Mouse (Mus musculus) bone marrow macrophage, adult 2 months (primary cell): Measurements from ENCODE around the gene Doc2b. TPM values are rescaled to one million over a fixed set of nuclear protein-coding genes. Genes with fewer than 3 reads are reported as not detected.

Experiments used
- H3K27ac ChIP-seq: 2 replicates; pipeline ENCODE4 v1.5.1; 2012; ENCODE audit warnings: low read depth, low read length; ENCODE audit not compliant: insufficient read depth
- H3K4me1 ChIP-seq: 2 replicates; pipeline ENCODE4 v1.6.1; 2012; ENCODE audit warnings: low read length; ENCODE audit not compliant: control insufficient read depth, insufficient read depth
- H3K4me3 ChIP-seq: 2 replicates; pipeline ENCODE4 v1.5.1; 2012; ENCODE audit warnings: mild to moderate bottlenecking, low read length, moderate library complexity; ENCODE audit not compliant: insufficient read depth
- CTCF ChIP-seq: IDR thresholded peaks from 2 replicates; pipeline ENCODE4 v1.5.1; 2012; ENCODE audit warnings: low read depth, mild to moderate bottlenecking, low read length, moderate library complexity
- POLR2A ChIP-seq: IDR thresholded peaks from 2 replicates; pipeline ENCODE4 v1.6.1; 2012; ENCODE audit warnings: mild to moderate bottlenecking, low read depth, low read length, borderline replicate concordance
- polyA plus RNA-seq: library from polyadenylated mRNA; stranded (reverse); fragments of >200 nt; gene quantifications from 2 replicates; pipeline ENCODE4 v1.2.4, GENCODE M21; 2012; ENCODE audit not compliant: missing spikeins, insufficient read depth, insufficient read length

The Doc2b gene
- polyA plus RNA-seq, 1 experiment = not detected

DNA sequence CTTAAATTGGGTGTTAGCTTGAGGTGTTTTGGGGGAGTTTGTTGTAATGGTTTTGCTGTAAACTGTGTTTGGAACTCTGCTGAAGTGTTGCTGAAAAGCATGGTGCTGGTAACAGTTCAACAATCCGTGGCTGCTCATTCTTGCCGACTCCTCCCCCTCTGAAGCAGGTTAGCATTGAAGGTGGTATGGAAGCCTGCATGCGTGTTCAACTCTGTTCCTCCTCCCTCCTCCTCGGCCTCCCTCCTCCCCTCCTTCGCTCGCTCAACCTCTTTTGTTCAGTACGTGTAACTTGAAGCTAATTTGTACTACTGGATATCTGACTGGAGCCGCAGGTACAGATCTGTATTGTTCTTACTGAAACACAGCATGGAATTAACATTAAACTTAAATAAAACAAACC lies 30.7 kb downstream of the Doc2b start:
- H3K27ac ChIP-seq = no peak overlapping the region
- no peak overlapping the region for H3K4me3 ChIP-seq
- peaks cover 10% of the 10 kb centered on the region for H3K4me1 ChIP-seq
- TF ChIP-seq POLR2A (no peak), CTCF (no peak)

- Histone ChIP-seq H3K4me1 (peaks cover 12% of the 10 kb centered on the region), H3K27ac (no peak overlapping the region), H3K4me3 (no peak overlapping the region)
- no peak for TF ChIP-seq POLR2A
- TF ChIP-seq CTCF = no peak
These were observed 31.3 kb downstream of the Doc2b start for GRCm38 (mm10) chr11:75764521-75765023.

- no peak for TF ChIP-seq CTCF
- no peak for TF ChIP-seq POLR2A
- no peak overlapping the region for H3K4me3 ChIP-seq
- H3K27ac ChIP-seq = no peak overlapping the region
- H3K4me1 ChIP-seq = peaks cover 7% of the 10 kb centered on the region
These were observed 33.1 kb downstream of the Doc2b start for GRCm38 (mm10) chr11:75762708-75763107.

GRCm38 (mm10) chr11:75760785-75761184 lies 35.1 kb downstream of the Doc2b start:
- no peak for TF ChIP-seq CTCF
- no peak for TF ChIP-seq POLR2A
- Histone ChIP-seq H3K4me1 (peaks cover 14% of the 10 kb centered on the region), H3K4me3 (no peak overlapping the region), H3K27ac (no peak overlapping the region; the same call in 1 of the 2 replicates)

DNA sequence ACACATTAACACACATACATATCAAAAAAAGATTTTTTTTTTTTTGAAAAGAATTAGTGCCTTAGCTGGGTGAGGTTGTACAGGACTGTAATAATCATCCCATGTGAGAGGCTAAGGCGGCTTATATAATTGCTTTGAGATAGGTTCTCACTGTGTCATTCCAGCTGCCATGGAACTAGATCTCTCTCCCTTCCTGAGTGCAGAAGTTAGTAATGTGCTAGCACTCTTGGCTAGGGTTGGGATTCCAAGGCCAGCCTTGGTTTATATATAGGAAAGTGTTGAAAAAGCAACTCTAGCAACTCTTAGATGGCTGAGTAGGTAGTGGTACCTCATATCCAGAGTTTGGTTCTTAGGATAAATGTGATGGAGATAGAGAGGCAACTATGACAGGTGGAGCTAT lies 37.3 kb downstream of the Doc2b start:
- Histone ChIP-seq H3K4me1 (peaks cover 19% of the 10 kb centered on the region), H3K4me3 (no peak overlapping the region), H3K27ac (no peak overlapping the region)
- TF ChIP-seq CTCF (no peak), POLR2A (no peak)

GRCm38 (mm10) chr11:75756687-75757086 lies 39.2 kb downstream of the Doc2b start:
- TF ChIP-seq POLR2A (no peak), CTCF (no peak)
- H3K4me1 ChIP-seq = peaks cover 19% of the 10 kb centered on the region

GRCm38 (mm10) chr11:75751082-75751481 lies 44.8 kb downstream of the Doc2b start:
- H3K4me1 ChIP-seq = peaks cover 15% of the 10 kb centered on the region
- no peak overlapping the region for H3K4me3 ChIP-seq
- TF ChIP-seq CTCF (no peak), POLR2A (no peak)
- H3K27ac ChIP-seq = no peak overlapping the region

More at GRCm38 (mm10) chr11:75756687-75757086, 39.2 kb downstream of the Doc2b start:
- Histone ChIP-seq H3K4me3 (no peak overlapping the region), H3K27ac (no peak overlapping the region)

- Histone ChIP-seq H3K4me1 (peaks cover 11% of the 10 kb centered on the region), H3K4me3 (no peak overlapping the region), H3K27ac (no peak overlapping the region)
- TF ChIP-seq POLR2A = no peak
- no peak for TF ChIP-seq CTCF
These were observed 45.3 kb downstream of the Doc2b start for GRCm38 (mm10) chr11:75750537-75750936.

- Histone ChIP-seq H3K4me3 (no peak overlapping the region), H3K27ac (no peak overlapping the region), H3K4me1 (peaks cover 11% of the 10 kb centered on the region)
- no peak for TF ChIP-seq CTCF
- TF ChIP-seq POLR2A = no peak
These were observed 51.1 kb downstream of the Doc2b start for GRCm38 (mm10) chr11:75744761-75745160.

DNA sequence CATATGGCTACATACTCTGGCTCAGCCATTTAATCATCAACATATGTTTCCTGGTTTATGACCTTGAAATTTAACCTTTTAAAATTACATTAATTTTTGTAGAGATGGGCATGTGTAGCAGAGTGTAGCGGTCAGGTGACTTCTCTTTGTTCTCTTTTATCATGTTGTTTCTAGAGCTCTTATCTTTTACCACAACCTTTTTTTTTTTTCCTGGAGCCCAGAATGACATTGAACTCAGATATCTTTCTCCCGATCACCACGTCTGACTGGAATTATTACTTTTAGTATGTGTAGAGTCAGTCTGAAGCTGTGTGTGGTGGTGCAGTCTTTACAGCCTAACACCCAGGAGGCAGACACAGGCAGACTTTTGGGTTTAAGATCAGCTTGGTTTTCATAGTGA lies 54.2 kb downstream of the Doc2b start:
- H3K4me3 ChIP-seq = no peak overlapping the region
- H3K4me1 ChIP-seq = peaks cover 17% of the 10 kb centered on the region
- no peak for TF ChIP-seq POLR2A
- no peak for TF ChIP-seq CTCF
- no peak overlapping the region for H3K27ac ChIP-seq

DNA sequence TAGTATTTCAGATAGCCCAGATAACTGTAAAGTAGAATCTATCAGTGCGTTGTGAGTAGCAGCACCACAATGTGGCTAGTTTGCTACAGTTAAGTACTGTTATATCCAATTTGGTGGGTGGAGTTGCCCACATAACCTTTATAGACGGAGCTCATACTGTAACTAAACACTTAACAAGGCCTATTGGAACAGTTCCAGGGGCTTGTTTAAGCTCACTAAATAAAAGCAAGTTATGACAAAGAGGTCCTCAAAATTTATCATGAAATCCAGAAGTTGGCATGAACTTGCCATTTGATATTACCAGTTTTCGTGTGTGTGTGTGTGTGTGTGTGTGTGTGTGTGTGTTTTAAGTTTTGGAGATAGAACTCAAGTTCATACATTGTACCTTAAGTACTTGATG lies 55.6 kb downstream of the Doc2b start:
- H3K27ac ChIP-seq = no peak overlapping the region
- peaks cover 19% of the 10 kb centered on the region for H3K4me1 ChIP-seq
- TF ChIP-seq POLR2A (no peak), CTCF (no peak)
- no peak overlapping the region for H3K4me3 ChIP-seq
